Mouse (Mus musculus): ENCODE results near the gene Mdp1. TPM values are rescaled to one million over a fixed set of nuclear protein-coding genes. Genes with fewer than 3 reads are reported as not detected.
A peak's percentile ranks its signal among the peaks of the same experiment; 100 is the strongest.

The Mdp1 gene
- polyA plus RNA-seq, 1 experiment from 2014 or later: 55.8 TPM

DNA sequence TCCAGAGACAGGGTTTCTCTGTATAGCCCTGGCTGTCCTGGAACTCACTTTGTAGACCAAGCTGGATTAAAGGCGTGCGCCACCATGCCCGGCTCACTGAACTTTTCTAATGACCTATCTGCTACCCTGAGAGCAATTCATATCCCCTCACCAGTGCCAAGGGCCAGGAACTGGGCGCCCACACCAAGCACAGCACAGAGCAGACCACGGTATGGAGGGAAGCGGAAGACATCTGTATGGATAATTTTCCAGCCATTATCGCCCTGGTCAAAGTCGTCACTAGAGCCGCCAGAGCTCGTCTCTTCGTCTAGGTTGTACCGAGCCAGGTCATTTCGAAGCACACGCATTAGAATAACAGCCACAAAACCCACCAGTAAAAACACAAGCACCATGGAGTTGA, 19.5 kb downstream of the Mdp1 start:
- peaks cover 29% of the 10 kb centered on the region for H3K4me1 ChIP-seq
- WGBS: 95% methylated on average over 14 of the region's 14 CpGs
- H3K4me3 ChIP-seq (replicated peaks): no peak overlapping the region
- H3K27me3 ChIP-seq: no peaks in the 10 kb centered on the region
- H3K9ac ChIP-seq: no peak overlapping the region
- H3K4me2 ChIP-seq: no peak overlapping the region
- no peak overlapping the region for H3K27ac ChIP-seq
- no peak for ATAC-seq (replicated peaks; ENCODE audit: low FRiP score)
- H3K9me3 ChIP-seq (replicated peaks): no peaks in the 10 kb centered on the region
- H3K36me3 ChIP-seq: peaks cover 60% of the 10 kb centered on the region

GRCm38 (mm10) chr14:55637795-55638194, 22.5 kb downstream of the Mdp1 start, which contains the start of gene Gm49378:
TSS of gene Gm49378 (minus strand) at chr14:55637895.
- H3K27me3 ChIP-seq: no peaks in the 10 kb centered on the region
- peaks cover 74% of the 10 kb centered on the region for H3K36me3 ChIP-seq
- ATAC-seq (replicated peaks; ENCODE audit: low FRiP score): no peak

DNA sequence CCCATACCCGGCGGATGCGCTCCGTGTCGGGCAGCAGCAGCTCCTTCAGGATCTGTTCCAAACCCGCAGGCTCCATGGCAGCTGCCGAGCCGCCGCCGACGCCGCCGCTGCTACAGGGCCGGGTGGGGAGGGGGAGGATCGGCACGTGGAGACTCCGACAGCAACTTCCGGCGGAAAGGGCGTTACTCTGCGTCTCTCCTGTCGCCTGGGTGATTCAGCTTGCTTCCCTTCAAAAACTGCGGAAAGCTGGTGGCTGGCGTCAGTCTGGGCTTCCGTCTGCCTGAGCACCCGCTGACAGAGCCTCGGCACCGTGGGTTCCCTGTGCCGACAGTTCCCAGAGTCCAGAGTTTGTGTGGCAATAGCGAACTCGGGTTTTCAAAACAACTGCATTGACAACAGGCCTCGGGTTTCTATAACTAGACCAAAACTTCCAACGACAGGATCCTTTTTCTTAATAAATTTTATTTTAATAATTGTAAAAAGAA, 24.7 kb downstream of the Mdp1 start, which contains the start of gene Ipo4:
Gene Ipo4 (minus strand): TSS at position 435 of the 485 bp plus-strand sequence.
- Histone ChIP-seq H3K9me3 (replicated peaks) (no peaks in the 10 kb centered on the region), H3K9ac (peak within 1 kb of the TSS; percentile 59), H3K36me3 (peaks cover 83% of the 10 kb centered on the region), H3K4me3 (replicated peaks) (peak within 1 kb of the TSS; percentile 62), H3K4me2 (peak within 1 kb of the TSS; percentile 80), H3K4me1 (peaks cover 18% of the 10 kb centered on the region), H3K27me3 (no peaks in the 10 kb centered on the region), H3K27ac (peak within 1 kb of the TSS; percentile 54)
- WGBS: 2% methylated on average over 33 of the region's 33 CpGs
- ATAC-seq (replicated peaks; ENCODE audit: low FRiP score): peak; percentile 89

More at GRCm38 (mm10) chr14:55637795-55638194, 22.5 kb downstream of the Mdp1 start, which contains the start of gene Gm49378:
- Histone ChIP-seq H3K27ac (no peak within 1 kb of the TSS), H3K4me3 (replicated peaks) (no peak within 1 kb of the TSS), H3K4me1 (peaks cover 28% of the 10 kb centered on the region), H3K4me2 (no peak within 1 kb of the TSS), H3K9ac (no peak within 1 kb of the TSS), H3K9me3 (replicated peaks) (no peaks in the 10 kb centered on the region)
- WGBS: 93% methylated on average over 9 of the region's 9 CpGs

GRCm38 (mm10) chr14:55634874-55635522, 25.3 kb downstream of the Mdp1 start:
- Histone ChIP-seq H3K27ac (peak overlapping the region; percentile 54), H3K27me3 (no peaks in the 10 kb centered on the region), H3K4me3 (replicated peaks) (peak overlapping the region; percentile 62), H3K4me2 (peak overlapping the region; percentile 80), H3K9ac (peak overlapping the region; percentile 59), H3K9me3 (replicated peaks) (no peaks in the 10 kb centered on the region), H3K4me1 (peaks cover 18% of the 10 kb centered on the region), H3K36me3 (peaks cover 83% of the 10 kb centered on the region)
- WGBS: 5% methylated on average over 23 of the region's 23 CpGs
- ATAC-seq (replicated peaks; ENCODE audit: low FRiP score): peak; percentile 68

GRCm38 (mm10) chr14:55629312-55629711, 31.0 kb downstream of the Mdp1 start:
- no peak overlapping the region for H3K9ac ChIP-seq
- no peaks in the 10 kb centered on the region for H3K9me3 ChIP-seq (replicated peaks)
- 60% methylated on average over 5 of the region's 5 CpGs for WGBS

GRCm38 (mm10) chr14:55628077-55628827, 32.1 kb downstream of the Mdp1 start:
- no peaks in the 10 kb centered on the region for H3K4me1 ChIP-seq
- H3K36me3 ChIP-seq: peaks cover 100% of the 10 kb centered on the region
- 76% methylated on average over 27 of the region's 27 CpGs for WGBS
- no peaks in the 10 kb centered on the region for H3K9me3 ChIP-seq (replicated peaks)
- H3K4me3 ChIP-seq (replicated peaks): no peak overlapping the region
- H3K27me3 ChIP-seq: no peaks in the 10 kb centered on the region
- H3K4me2 ChIP-seq: no peak overlapping the region
- no peak overlapping the region for H3K27ac ChIP-seq
- no peak overlapping the region for H3K9ac ChIP-seq
- no peak for ATAC-seq (replicated peaks; ENCODE audit: low FRiP score)

More at GRCm38 (mm10) chr14:55629312-55629711, 31.0 kb downstream of the Mdp1 start:
- no peak overlapping the region for H3K27ac ChIP-seq
- no peak for ATAC-seq (replicated peaks; ENCODE audit: low FRiP score)
- no peak overlapping the region for H3K4me2 ChIP-seq
- H3K36me3 ChIP-seq: peaks cover 99% of the 10 kb centered on the region
- no peak overlapping the region for H3K4me3 ChIP-seq (replicated peaks)
- H3K27me3 ChIP-seq: no peaks in the 10 kb centered on the region
- H3K4me1 ChIP-seq: peaks cover 4% of the 10 kb centered on the region

DNA sequence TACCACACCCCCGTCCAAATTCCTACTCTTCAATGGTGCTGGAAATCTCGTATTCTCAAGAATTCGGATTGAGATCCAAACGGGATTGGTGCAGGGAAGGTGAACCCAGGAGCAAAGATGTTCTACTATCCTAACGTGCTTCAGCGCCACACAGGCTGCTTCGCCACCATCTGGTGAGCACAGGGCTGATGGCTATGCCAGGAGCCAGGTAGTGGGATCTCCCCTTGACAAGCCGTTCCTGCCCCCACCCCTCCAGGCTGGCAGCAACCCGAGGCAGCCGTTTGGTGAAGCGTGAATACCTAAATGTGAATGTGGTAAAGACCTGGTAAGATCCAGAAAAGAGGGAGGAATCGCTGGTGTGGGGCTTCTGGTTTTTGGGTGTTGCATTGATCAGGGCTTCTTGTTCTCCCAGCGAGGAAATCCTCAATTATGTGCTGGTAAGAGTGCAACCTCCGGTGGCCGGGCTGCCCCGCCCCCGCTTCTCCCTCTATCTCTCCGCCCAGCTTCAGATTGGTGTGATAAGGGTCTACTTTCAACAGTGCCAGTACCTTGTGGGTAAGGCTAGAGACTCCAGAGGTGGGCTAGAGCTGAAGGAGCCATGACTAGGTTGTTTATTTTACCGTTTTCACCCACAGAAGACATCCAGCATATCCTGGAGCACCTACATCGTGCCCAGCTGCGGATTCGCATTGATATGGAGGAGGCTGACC, 41.7 kb downstream of the Mdp1 start:
- Histone ChIP-seq H3K4me2 (peak overlapping the region; percentile 61), H3K27ac (peak overlapping the region; percentile 45; the same call in 1 of the 2 replicates), H3K36me3 (peaks cover 14% of the 10 kb centered on the region; the same call in 1 of the 2 replicates), H3K9ac (peak overlapping the region; percentile 24; the same call in 1 of the 2 replicates), H3K27me3 (no peaks in the 10 kb centered on the region), H3K4me3 (replicated peaks) (peak overlapping the region; percentile 43), H3K4me1 (peaks cover 12% of the 10 kb centered on the region), H3K9me3 (replicated peaks) (no peaks in the 10 kb centered on the region)
- WGBS: 41% methylated on average over 22 of the region's 22 CpGs
- peak; percentile 49; the same call in 1 of the 2 replicates for ATAC-seq (replicated peaks; ENCODE audit: low FRiP score)

DNA sequence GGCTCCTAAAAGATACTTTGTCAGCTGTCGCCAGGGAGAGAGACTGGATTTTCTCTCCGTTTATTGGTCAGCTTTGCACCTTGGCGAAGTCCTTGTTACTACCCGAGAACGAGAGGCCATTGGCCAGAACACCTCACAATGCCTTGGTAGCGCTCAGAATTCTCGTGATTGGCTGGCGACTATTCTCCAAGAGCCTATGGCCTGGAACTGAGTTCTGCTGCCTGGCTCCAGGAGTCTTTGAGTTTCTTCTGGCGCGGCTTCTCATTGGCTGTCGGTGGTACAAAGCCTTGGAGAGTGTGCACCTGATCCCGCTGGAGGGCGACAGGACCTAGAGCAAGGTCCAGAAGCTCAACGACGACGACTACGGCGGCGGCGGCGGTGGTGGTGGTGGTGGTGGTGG, 42.5 kb downstream of the Mdp1 start, which contains the start of gene Rec8:
Gene Rec8 (plus strand): TSS at position 216 of the 400 bp plus-strand sequence.
- H3K4me2 ChIP-seq: peak within 1 kb of the TSS; percentile 61
- H3K9ac ChIP-seq: peak within 1 kb of the TSS; percentile 24; the same call in 1 of the 2 replicates
- H3K9me3 ChIP-seq (replicated peaks): no peaks in the 10 kb centered on the region
- H3K4me1 ChIP-seq: peaks cover 12% of the 10 kb centered on the region
- ATAC-seq (replicated peaks; ENCODE audit: low FRiP score): peak; percentile 88
- no peaks in the 10 kb centered on the region for H3K27me3 ChIP-seq
- peaks cover 6% of the 10 kb centered on the region; the same call in 1 of the 2 replicates for H3K36me3 ChIP-seq
- WGBS: 22% methylated on average over 21 of the region's 21 CpGs
- H3K27ac ChIP-seq: peak within 1 kb of the TSS; percentile 45; the same call in 1 of the 2 replicates
- H3K4me3 ChIP-seq (replicated peaks): peak within 1 kb of the TSS; percentile 43

- H3K36me3 ChIP-seq: no peaks in the 10 kb centered on the region
- H3K4me2 ChIP-seq: no peak overlapping the region
- no peaks in the 10 kb centered on the region for H3K9me3 ChIP-seq (replicated peaks)
- ATAC-seq (replicated peaks; ENCODE audit: low FRiP score): no peak
- H3K4me3 ChIP-seq (replicated peaks): no peak overlapping the region
- no peak overlapping the region for H3K9ac ChIP-seq
- 75% methylated on average over 2 of the region's 2 CpGs for WGBS
- H3K27ac ChIP-seq: 0 out of 2 replicates have a peak overlapping the region, but pooled peaks have one; percentile 41
- H3K27me3 ChIP-seq: no peaks in the 10 kb centered on the region
- H3K4me1 ChIP-seq: peaks cover 12% of the 10 kb centered on the region
Measured at GRCm38 (mm10) chr14:55616844-55617243, 43.5 kb downstream of the Mdp1 start.

DNA sequence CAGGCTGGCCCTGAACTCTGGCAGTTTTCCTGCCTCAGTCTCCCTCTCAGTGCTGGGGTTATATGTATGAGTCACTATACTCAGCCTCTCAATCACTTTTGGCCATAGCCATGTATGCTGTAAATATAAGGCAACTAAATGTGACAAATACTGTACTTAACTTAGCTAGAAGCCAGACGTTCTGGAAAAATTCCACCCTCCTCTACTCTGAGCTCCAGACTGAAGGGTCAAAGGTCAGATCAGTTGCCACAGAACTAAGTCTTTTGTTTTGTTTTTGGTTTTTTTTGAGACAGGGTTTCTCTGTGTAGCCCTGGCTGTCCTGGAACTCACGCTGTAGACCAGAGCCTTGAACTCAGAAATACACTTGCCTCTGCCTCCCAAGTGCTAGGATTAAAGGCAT, 44.4 kb downstream of the Mdp1 start:
- Histone ChIP-seq H3K27ac (no peak overlapping the region), H3K4me2 (no peak overlapping the region), H3K4me1 (peaks cover 12% of the 10 kb centered on the region), H3K4me3 (replicated peaks) (no peak overlapping the region), H3K9ac (no peak overlapping the region), H3K27me3 (no peaks in the 10 kb centered on the region), H3K36me3 (0 out of 2 replicates have a peak, but pooled peaks cover under 1% of the 10 kb centered on the region), H3K9me3 (replicated peaks) (no peaks in the 10 kb centered on the region)
- WGBS: 44% methylated on average over 2 of the region's 2 CpGs
- no peak for ATAC-seq (replicated peaks; ENCODE audit: low FRiP score)

DNA sequence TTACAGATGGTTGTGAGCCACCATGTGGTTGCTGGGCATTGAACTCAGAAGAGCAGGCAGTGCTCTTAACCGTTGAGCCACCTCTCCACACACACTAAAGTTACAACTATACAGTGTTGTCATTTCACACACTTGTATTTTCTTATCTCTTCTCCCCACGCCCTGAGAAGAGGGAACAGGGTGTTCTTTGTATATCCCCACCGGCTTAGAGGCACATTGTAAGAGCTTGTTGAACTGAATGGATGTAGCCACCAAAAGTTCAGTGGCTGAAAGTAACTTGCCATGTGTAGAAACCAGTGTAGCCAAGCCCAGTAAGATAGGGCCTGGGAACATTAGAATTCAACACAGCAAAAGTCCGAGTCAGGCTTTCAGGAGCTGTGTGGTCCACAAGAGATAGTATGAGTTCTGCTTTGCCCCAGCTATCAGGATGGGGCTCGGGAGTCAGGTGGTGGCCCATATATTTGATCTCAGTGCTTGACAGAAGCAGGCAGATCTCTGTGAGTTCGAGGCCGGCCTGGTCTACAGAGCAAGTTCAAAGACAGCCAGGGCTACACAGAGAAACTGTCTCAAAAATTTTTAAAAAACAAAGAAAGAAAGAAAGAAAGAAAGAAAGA, 45.6 kb downstream of the Mdp1 start:
- H3K27me3 ChIP-seq: no peaks in the 10 kb centered on the region
- H3K4me2 ChIP-seq: no peak overlapping the region
- no peaks in the 10 kb centered on the region for H3K9me3 ChIP-seq (replicated peaks)
- 83% methylated on average over 7 of the region's 7 CpGs for WGBS
- no peak overlapping the region for H3K9ac ChIP-seq
- H3K27ac ChIP-seq: no peak overlapping the region
- H3K4me1 ChIP-seq: peaks cover 12% of the 10 kb centered on the region
- no peak overlapping the region for H3K4me3 ChIP-seq (replicated peaks)
- H3K36me3 ChIP-seq: peaks cover 9% of the 10 kb centered on the region
- ATAC-seq (replicated peaks; ENCODE audit: low FRiP score): no peak
